Mouse (Mus musculus) embryonic facial prominence, embryonic 11.5 days (tissue): Measurements from ENCODE around the gene Gli1. TPM values are rescaled to one million over a fixed set of nuclear protein-coding genes. Genes with fewer than 3 reads are reported as not detected.

Source experiments
- ATAC-seq: fragments of 200-750 bp; cut with Nextera tagmentation; replicated peaks from 2 replicates; pipeline ENCODE4 v1.8.0; 2017; ENCODE audit warnings: low read depth; ENCODE audit not compliant: insufficient number of reproducible peaks, low FRiP score, low TSS enrichment
- DNase-seq: peaks from one replicate; pipeline ENCODE4 v3.0.0-alpha.2; 2015; ENCODE audit warnings: low spot score
- H3K27ac ChIP-seq: fragments of 300-500 bp; sonication (generic); replicated peaks from 2 replicates; pipeline ENCODE4 v1.5.1; 2014; ENCODE audit warnings: mild to moderate bottlenecking, low read depth, low read length, control low read depth
- H3K27me3 ChIP-seq: fragments of 300-500 bp; sonication (generic); 2 replicates; pipeline ENCODE4 v1.6.1; 2014; ENCODE audit warnings: mild to moderate bottlenecking, low read length, moderate library complexity, mixed read lengths; ENCODE audit not compliant: control insufficient read depth, insufficient read depth
- H3K36me3 ChIP-seq: fragments of 300-500 bp; sonication (generic); replicated peaks from 2 replicates; pipeline ENCODE4 v1.6.1; 2014; ENCODE audit warnings: low read depth, mild to moderate bottlenecking, low read length, moderate library complexity, mixed read lengths; ENCODE audit not compliant: control insufficient read depth, insufficient read depth
- H3K4me1 ChIP-seq: fragments of 300-500 bp; sonication (generic); 2 replicates; pipeline ENCODE4 v1.6.1; 2014; ENCODE audit warnings: low read length, mixed read lengths; ENCODE audit not compliant: control insufficient read depth, insufficient read depth
- H3K4me2 ChIP-seq: fragments of 300-500 bp; sonication (generic); 2 replicates; pipeline ENCODE4 v1.6.1; 2014; ENCODE audit warnings: low read depth, mild to moderate bottlenecking, control low read depth, low read length, moderate library complexity
- H3K4me3 ChIP-seq: fragments of 300-500 bp; sonication (generic); 2 replicates; pipeline ENCODE4 v1.5.1; 2014; ENCODE audit warnings: low read depth, low read length, control low read depth
- H3K9ac ChIP-seq: fragments of 300-500 bp; sonication (generic); replicated peaks from 2 replicates; pipeline ENCODE4 v1.6.1; 2014; ENCODE audit warnings: mild to moderate bottlenecking, control low read depth, low read length
- H3K9me3 ChIP-seq: fragments of 300-500 bp; sonication (generic); replicated peaks from 2 replicates; pipeline ENCODE4 v1.6.1; 2016; ENCODE audit warnings: mild to moderate bottlenecking, low read length, inconsistent platforms, mixed read lengths; ENCODE audit not compliant: control insufficient read depth
- WGBS: fragments of 180-500 bp; shearing (Covaris S2); extraction: QIAGEN DNeasy Blood & Tissue Kit; methylation state at CpG from one replicate; pipeline ENCODE4 v1.1.7; 2014; 5-methylcytosine and 5-hydroxymethylcytosine counted together
- polyA plus RNA-seq: library from polyadenylated mRNA; unstranded; fragments of >200 nt; fragmentation: Nextera tagmentation; extraction: Ambion mirVana; gene quantifications from 2 replicates; pipeline ENCODE4 v1.2.1, GENCODE M21; 2014

Gene Gli1
- polyA plus RNA-seq, 1 experiment from 2014 or later = 7.1 TPM

DNA sequence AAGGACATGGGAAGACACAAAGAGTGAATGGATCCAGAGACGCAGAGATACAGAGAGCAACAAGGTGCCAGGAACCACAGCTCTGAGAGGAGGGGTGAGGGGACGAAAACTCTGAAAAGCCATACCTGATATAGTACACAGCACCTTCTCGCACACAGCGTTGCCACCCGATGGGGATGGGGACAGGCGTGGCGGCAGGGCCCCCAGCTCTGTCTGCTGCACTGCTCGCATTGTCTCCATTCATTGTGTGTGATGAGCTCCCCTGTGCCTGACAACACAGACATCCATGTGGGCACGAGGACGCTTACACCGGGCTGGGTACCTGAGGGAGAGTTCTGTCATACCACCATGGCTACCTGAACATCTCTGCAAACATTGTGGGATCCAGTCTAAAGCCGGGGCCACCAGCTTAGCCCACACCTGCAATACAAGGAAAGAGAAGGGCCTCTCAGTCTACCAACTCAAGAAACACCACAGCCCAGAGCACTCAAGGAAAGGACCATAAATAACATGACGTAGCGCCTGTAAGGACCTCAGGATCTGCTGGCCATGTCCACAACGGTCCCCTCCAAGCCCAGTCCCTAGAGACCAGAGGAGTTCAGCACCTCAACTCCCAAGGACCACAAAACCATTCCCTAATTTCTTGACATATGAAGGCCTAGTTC is 54.4 kb downstream of the Gli1 start:
- no peaks in the 10 kb centered on the region for H3K27me3 ChIP-seq
- H3K4me2 ChIP-seq = peak overlapping the region; percentile 82
- no peak for DNase-seq
- peaks cover 5% of the 10 kb centered on the region for H3K4me1 ChIP-seq
- no peak for ATAC-seq
- WGBS = 83% methylated on average over 15 of the region's 15 CpGs
- 0 out of 2 replicates have a peak overlapping the region, but pooled peaks have one; percentile 99 for H3K27ac ChIP-seq
- peak overlapping the region; percentile 55 for H3K4me3 ChIP-seq
- H3K36me3 ChIP-seq = peaks cover 13% of the 10 kb centered on the region
- no peaks in the 10 kb centered on the region for H3K9me3 ChIP-seq
- peak overlapping the region; percentile 86 for H3K9ac ChIP-seq

DNA sequence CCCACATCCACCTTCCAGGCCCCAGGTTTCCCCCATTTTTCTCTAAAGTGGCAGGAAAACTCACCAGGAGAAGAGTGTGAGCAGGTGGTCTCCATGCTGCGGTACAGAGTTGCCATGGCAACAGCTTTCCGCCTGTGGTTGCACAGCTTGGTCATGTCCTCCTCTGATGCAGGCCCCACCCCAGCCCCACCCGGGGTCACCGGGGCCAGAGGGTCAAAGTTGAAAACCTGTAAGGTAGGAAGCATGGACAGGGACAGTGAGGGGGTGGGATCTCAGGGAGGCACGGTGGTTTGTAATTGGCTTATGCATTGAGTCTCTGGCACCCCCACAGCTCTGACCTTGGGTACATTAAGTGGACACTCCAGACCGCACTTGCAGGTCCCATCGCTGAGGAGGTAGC is 55.0 kb downstream of the Gli1 start:
- DNase-seq = no peak
- Histone ChIP-seq H3K4me3 (no peak overlapping the region), H3K4me2 (peak overlapping the region; percentile 0; the same call in 1 of the 2 replicates), H3K4me1 (peaks cover 5% of the 10 kb centered on the region), H3K27ac (no peak overlapping the region), H3K9me3 (no peaks in the 10 kb centered on the region), H3K27me3 (no peaks in the 10 kb centered on the region), H3K36me3 (peaks cover 13% of the 10 kb centered on the region), H3K9ac (no peak overlapping the region)
- 61% methylated on average over 7 of the region's 7 CpGs for WGBS
- no peak for ATAC-seq

DNA sequence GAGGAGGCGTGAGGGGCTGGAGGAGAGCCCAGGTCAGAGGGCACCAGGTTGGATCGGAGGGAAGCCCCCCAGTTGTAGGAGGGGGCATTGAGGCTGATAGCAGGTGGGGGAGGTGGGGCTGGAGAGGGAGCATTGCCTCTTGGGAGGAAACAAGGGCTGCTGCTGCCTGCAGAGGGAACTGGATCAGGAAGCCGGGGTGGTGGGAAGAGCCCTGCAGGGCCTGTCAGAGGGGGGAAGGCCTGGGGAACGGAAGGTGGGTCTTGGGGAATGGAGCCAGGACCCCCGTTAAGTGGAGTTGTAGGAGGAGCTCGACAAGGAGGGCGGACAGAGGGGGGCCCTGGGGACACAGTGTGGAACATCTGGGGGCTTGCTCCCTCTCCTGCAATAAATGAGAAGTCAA is 55.6 kb downstream of the Gli1 start:
- no peak for DNase-seq
- no peak overlapping the region for H3K9ac ChIP-seq
- H3K4me3 ChIP-seq = no peak overlapping the region
- H3K27me3 ChIP-seq = no peaks in the 10 kb centered on the region
- H3K36me3 ChIP-seq = peaks cover 17% of the 10 kb centered on the region
- H3K9me3 ChIP-seq = no peaks in the 10 kb centered on the region
- H3K27ac ChIP-seq = no peak overlapping the region
- WGBS = 80% methylated on average over 7 of the region's 7 CpGs
- no peak for ATAC-seq
- no peak overlapping the region for H3K4me2 ChIP-seq
- H3K4me1 ChIP-seq = peaks cover 5% of the 10 kb centered on the region

DNA sequence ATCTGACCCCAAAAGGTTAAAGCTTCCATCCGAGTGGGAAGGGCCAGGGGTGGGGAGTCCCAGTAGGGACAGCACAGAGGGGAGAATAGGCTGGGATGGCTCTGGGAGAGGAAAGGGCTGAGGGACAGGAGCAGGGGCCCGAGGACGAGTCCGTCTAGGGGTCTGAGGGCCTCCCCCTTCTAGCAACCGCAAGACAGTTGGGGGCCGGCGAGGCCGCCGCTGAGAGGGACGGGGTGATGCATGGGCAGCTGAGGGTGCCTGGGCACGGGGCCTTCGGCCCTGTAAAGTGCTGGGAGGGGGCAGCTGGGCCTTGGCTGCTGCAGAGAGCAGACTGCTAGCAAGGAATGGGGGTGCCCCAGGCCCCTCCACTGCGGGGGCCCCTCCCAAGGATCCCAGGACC is 56.1 kb downstream of the Gli1 start:
- peaks cover 5% of the 10 kb centered on the region for H3K4me1 ChIP-seq
- 70% methylated on average over 11 of the region's 13 CpGs for WGBS

DNA sequence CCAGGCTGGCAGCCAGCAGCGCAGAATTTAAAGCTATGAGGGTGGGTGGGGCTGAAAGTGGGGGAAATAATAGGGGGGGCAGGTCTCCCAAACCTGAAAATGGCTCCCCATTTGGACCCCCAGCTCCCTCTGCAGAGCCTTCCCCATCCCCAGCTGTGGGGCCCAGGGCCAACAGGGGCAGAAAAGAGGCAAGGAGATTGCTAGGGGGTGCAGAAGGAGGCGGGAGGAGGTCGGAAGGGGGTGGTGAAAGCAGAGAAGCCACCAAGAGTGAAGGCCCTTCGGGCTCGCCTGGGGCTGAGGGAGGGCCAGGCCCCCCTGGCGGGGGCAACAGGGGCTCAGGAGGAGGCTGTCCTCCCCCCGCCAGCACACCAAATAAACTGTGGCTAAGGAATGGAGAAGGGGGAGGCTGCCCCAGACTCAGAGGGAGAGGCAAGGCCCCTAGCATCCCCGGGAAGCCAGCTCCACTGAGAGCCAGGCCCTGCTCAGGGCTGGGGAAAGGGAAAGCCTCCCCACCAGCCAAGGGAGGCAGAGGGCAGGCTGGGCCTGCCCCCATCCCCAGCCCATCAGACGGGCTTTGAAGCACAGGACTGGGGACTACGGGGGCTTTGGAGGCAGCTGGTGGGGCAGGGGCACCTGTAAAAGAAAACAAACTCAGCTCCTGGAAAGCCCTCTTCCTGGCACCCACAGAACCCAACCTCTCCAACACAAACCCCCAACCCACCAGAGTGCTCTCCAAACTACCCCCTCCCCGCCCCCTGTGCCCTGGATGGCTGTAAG is 56.9 kb downstream of the Gli1 start:
- H3K9ac ChIP-seq = peak overlapping the region; percentile 28; the same call in 1 of the 2 replicates
- no peak overlapping the region for H3K4me2 ChIP-seq
- H3K36me3 ChIP-seq = peaks cover 17% of the 10 kb centered on the region
- H3K27me3 ChIP-seq = no peaks in the 10 kb centered on the region
- H3K9me3 ChIP-seq = no peaks in the 10 kb centered on the region
- ATAC-seq = no peak
- WGBS = 73% methylated on average over 11 of the region's 11 CpGs
- peaks cover 5% of the 10 kb centered on the region for H3K4me1 ChIP-seq
- H3K27ac ChIP-seq = no peak overlapping the region
- no peak for DNase-seq
- H3K4me3 ChIP-seq = no peak overlapping the region

More for the DNA sequence above, 56.1 kb downstream of the Gli1 start:
- DNase-seq (no peak), ATAC-seq (no peak)
- no peaks in the 10 kb centered on the region for H3K27me3 ChIP-seq
- no peak overlapping the region for H3K4me2 ChIP-seq
- H3K36me3 ChIP-seq = peaks cover 17% of the 10 kb centered on the region
- H3K4me3 ChIP-seq = no peak overlapping the region
- H3K9ac ChIP-seq = peak overlapping the region; percentile 28
- H3K9me3 ChIP-seq = no peaks in the 10 kb centered on the region
- H3K27ac ChIP-seq = no peak overlapping the region

DNA sequence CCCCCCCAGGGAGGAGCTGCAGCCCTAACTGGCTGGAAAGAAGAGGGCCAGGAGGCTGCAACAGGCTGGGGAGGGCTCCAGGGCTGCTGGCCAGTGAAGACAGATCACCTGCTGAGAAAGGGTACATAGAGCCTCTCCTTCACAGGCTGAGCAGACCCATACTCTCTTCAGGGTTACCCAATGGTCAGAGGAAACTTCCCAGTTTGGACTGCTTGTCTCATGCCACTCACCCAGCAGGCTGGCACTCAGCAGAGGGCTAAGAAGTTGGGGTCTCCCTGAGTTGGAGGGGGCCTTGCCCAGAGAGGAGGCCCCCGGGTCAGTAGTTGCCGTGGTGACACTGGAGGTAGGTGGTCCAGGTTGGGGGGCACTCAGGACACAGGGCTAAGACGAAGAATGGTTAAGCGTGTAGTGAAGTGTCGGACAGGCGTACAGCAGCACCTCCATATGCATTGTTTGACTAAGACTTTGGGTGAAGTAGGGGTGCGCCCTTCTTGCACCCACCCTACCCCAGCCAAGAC is 57.6 kb downstream of the Gli1 start:
- Histone ChIP-seq H3K4me2 (no peak overlapping the region), H3K4me1 (peaks cover 5% of the 10 kb centered on the region), H3K27me3 (no peaks in the 10 kb centered on the region), H3K9ac (no peak overlapping the region), H3K27ac (no peak overlapping the region), H3K36me3 (peaks cover 19% of the 10 kb centered on the region), H3K9me3 (no peaks in the 10 kb centered on the region), H3K4me3 (no peak overlapping the region)
- DNase-seq (no peak), ATAC-seq (no peak)
- WGBS = 96% methylated on average over 7 of the region's 7 CpGs

DNA sequence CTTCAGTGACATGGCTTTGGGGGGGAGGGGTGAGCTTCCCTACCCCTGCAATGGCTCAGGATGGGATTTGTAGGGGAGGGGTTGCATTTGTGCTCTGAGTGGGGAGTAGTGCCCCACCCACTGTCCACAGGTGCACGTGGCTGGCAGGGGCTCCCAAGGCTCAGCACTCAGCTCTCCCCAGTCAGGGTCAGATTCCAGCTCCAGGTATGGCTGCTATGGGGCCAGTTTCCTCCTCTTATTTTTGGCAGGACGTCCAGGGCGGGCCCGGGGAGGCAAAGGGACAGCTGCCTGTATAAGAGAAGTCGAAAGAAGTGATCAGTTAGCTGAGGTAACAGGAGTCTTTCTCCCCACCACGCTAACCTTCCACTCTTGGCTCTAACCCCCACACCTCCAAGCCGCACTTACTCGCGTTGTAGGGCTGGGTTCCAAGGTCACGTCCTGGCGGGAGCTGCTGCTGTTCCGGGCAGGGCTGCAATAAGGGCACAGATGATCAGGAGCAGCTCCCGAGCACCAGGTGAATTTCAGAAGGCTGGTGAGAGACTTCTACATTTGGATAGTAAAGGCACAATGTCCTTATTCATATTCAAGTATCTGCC is 59.1 kb downstream of the Gli1 start:
- ATAC-seq = no peak
- Histone ChIP-seq H3K4me1 (peaks cover 3% of the 10 kb centered on the region), H3K4me3 (no peak overlapping the region), H3K4me2 (no peak overlapping the region), H3K9me3 (no peaks in the 10 kb centered on the region), H3K36me3 (peaks cover 25% of the 10 kb centered on the region), H3K9ac (no peak overlapping the region), H3K27me3 (no peaks in the 10 kb centered on the region), H3K27ac (no peak overlapping the region)
- 82% methylated on average over 13 of the region's 13 CpGs for WGBS
- DNase-seq = no peak

DNA sequence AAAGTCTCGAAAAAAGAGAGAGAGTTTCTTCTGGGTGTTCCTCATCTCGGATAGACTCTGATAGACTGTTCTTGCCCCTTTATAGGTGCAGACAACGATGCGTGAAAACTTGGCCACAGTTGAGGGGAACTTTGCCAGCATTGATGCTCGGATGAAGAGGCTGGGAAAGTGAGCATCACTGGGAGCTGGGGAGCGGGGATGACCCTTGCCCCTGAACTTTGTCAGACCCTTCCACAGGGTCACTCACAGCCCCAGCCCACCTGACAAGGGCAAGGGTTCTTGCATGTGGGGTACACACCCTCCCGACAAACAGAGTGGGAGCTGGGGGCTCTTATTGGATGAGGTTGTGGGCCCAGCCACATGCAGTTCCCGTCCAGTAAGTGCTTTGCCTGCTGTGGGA is 60.5 kb downstream of the Gli1 start:
- Histone ChIP-seq H3K27me3 (no peaks in the 10 kb centered on the region), H3K9ac (no peak overlapping the region), H3K27ac (no peak overlapping the region), H3K36me3 (peaks cover 36% of the 10 kb centered on the region), H3K4me2 (no peak overlapping the region), H3K4me1 (no peaks in the 10 kb centered on the region), H3K9me3 (no peaks in the 10 kb centered on the region), H3K4me3 (no peak overlapping the region)
- DNase-seq (no peak), ATAC-seq (no peak)
- WGBS = 89% methylated on average over 8 of the region's 8 CpGs
